Mouse (Mus musculus): Measurements from ENCODE around the gene Ptk7. TPM values are rescaled to one million over a fixed set of nuclear protein-coding genes. Genes with fewer than 3 reads are reported as not detected.

Gene Ptk7
- polyA plus RNA-seq, 1 experiment from 2014 or later, result 67.2 TPM

DNA sequence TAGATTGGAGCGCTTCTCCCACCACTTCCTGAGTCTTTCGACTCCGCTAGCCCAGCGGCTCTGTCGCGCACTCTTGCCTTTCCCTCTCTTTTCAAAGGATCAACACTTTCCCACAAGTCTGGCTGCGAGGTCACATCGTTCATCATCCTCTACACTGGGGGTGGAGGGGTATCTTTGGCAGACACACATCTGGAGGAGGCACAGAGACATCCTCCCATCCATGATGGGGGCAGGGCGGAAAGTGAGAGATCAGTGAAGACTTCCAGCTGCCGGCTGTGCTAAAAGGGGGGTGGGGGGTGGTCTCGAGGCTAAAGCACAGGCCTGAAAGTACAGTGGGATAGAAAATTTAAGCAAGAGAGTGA lies 72.7 kb downstream of the Ptk7 start:
- no peaks in the 10 kb centered on the region for H3K9me3 ChIP-seq
- peaks cover 11% of the 10 kb centered on the region for H3K36me3 ChIP-seq
- no peak for DNase-seq (ENCODE audit: low spot score)
- peak overlapping the region; percentile 98 for H3K27ac ChIP-seq
- H3K27me3 ChIP-seq (ENCODE audit: insufficient read depth, poor library complexity, severe bottlenecking), result 0 out of 2 replicates have a peak, but pooled peaks cover 8% of the 10 kb centered on the region
- peaks cover 52% of the 10 kb centered on the region for H3K4me1 ChIP-seq (replicated peaks)
- peak overlapping the region; percentile 100 for H3K4me3 ChIP-seq
- 0% methylated on average over 11 of the region's 11 CpGs for WGBS

- Histone ChIP-seq H3K27me3 (ENCODE audit: insufficient read depth, poor library complexity, severe bottlenecking) (0 out of 2 replicates have a peak, but pooled peaks cover 8% of the 10 kb centered on the region), H3K9me3 (no peaks in the 10 kb centered on the region), H3K4me1 (replicated peaks) (peaks cover 52% of the 10 kb centered on the region), H3K36me3 (peaks cover 17% of the 10 kb centered on the region), H3K4me3 (peak within 1 kb of the TSS; percentile 100), H3K27ac (peak within 1 kb of the TSS; percentile 98)
- WGBS, result under 1% methylated on average over 87 of the region's 87 CpGs
- DNase-seq (ENCODE audit: low spot score), result peak; percentile 97
Observed at GRCm38 (mm10) chr17:46555673-46556583, 73.4 kb downstream of the Ptk7 start, which contains the start of gene Srf. Gene Srf, minus strand, starts transcription at chr17:46556175.

DNA sequence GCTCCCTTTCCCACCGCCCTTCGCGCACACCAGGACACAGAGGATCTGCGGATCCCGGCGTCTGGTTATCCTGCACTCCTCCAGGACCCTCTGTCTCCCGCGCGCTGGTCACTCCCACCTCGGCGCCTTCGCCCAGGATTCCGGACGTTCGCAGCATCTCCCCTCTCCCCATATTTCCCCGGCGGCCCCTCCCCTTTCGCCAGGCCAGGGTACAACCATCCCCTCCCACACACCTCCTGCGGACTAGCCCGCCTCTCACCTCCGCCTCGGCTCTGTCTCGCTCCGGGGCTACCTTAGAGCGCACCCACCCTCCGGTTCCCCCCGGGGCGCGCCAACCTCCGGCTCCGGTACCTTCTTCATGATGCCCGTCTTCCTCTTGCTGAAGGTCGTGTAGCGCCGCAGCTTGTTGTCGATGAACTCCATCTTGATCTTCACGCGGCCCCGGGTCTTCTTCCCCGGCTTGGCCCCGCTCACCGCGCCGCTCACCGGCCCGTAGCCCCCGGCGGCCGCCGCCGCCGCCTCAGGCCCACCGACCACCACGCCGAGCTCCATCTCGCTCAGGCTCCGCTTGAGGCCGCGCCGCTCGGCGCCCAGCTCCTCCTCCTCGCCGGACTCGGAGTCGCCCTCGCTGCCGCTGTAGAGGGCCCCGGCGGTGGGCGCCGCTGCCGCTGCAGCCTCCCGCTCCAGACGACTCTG lies 74.2 kb downstream of the Ptk7 start:
- under 1% methylated on average over 75 of the region's 75 CpGs for WGBS

GRCm38 (mm10) chr17:46554646-46554976 lies 74.7 kb downstream of the Ptk7 start:
- DNase-seq (ENCODE audit: low spot score), result no peak
- H3K36me3 ChIP-seq, result peaks cover 30% of the 10 kb centered on the region
- H3K4me1 ChIP-seq (replicated peaks), result peaks cover 52% of the 10 kb centered on the region
- WGBS, result 1% methylated on average over 11 of the region's 11 CpGs
- H3K27me3 ChIP-seq (ENCODE audit: insufficient read depth, poor library complexity, severe bottlenecking), result 0 out of 2 replicates have a peak, but pooled peaks cover 8% of the 10 kb centered on the region
- H3K9me3 ChIP-seq, result no peaks in the 10 kb centered on the region
- H3K27ac ChIP-seq, result peak overlapping the region; percentile 98
- H3K4me3 ChIP-seq, result peak overlapping the region; percentile 100

More for the DNA sequence above, 74.2 kb downstream of the Ptk7 start:
- peaks cover 52% of the 10 kb centered on the region for H3K4me1 ChIP-seq (replicated peaks)
- no peaks in the 10 kb centered on the region for H3K9me3 ChIP-seq
- H3K36me3 ChIP-seq, result peaks cover 25% of the 10 kb centered on the region
- H3K27ac ChIP-seq, result peak overlapping the region; percentile 98
- peak; percentile 67 for DNase-seq (ENCODE audit: low spot score)
- peak overlapping the region; percentile 100 for H3K4me3 ChIP-seq
- H3K27me3 ChIP-seq (ENCODE audit: insufficient read depth, poor library complexity, severe bottlenecking), result 0 out of 2 replicates have a peak, but pooled peaks cover 8% of the 10 kb centered on the region

GRCm38 (mm10) chr17:46553926-46554325 lies 75.4 kb downstream of the Ptk7 start:
- no peak for DNase-seq (ENCODE audit: low spot score)
- Histone ChIP-seq H3K4me3 (peak overlapping the region; percentile 100), H3K4me1 (replicated peaks) (peaks cover 52% of the 10 kb centered on the region), H3K9me3 (no peaks in the 10 kb centered on the region), H3K27ac (peak overlapping the region; percentile 74; the same call in 1 of the 2 replicates), H3K36me3 (peaks cover 36% of the 10 kb centered on the region), H3K27me3 (ENCODE audit: insufficient read depth, poor library complexity, severe bottlenecking) (0 out of 2 replicates have a peak, but pooled peaks cover 8% of the 10 kb centered on the region)
- WGBS, result 78% methylated on average over 3 of the region's 3 CpGs

- peaks cover 57% of the 10 kb centered on the region for H3K4me1 ChIP-seq (replicated peaks)
- peaks cover 40% of the 10 kb centered on the region for H3K36me3 ChIP-seq
- peak overlapping the region; percentile 100 for H3K4me3 ChIP-seq
- WGBS, result 41% methylated on average over 11 of the region's 11 CpGs
- no peaks in the 10 kb centered on the region for H3K9me3 ChIP-seq
- H3K27ac ChIP-seq, result peak overlapping the region; percentile 74
- H3K27me3 ChIP-seq (ENCODE audit: insufficient read depth, poor library complexity, severe bottlenecking), result peaks cover 8% of the 10 kb centered on the region; the same call in 1 of the 2 replicates
- DNase-seq (ENCODE audit: low spot score), result no peak
Observed at GRCm38 (mm10) chr17:46553469-46553868, 75.8 kb downstream of the Ptk7 start.

DNA sequence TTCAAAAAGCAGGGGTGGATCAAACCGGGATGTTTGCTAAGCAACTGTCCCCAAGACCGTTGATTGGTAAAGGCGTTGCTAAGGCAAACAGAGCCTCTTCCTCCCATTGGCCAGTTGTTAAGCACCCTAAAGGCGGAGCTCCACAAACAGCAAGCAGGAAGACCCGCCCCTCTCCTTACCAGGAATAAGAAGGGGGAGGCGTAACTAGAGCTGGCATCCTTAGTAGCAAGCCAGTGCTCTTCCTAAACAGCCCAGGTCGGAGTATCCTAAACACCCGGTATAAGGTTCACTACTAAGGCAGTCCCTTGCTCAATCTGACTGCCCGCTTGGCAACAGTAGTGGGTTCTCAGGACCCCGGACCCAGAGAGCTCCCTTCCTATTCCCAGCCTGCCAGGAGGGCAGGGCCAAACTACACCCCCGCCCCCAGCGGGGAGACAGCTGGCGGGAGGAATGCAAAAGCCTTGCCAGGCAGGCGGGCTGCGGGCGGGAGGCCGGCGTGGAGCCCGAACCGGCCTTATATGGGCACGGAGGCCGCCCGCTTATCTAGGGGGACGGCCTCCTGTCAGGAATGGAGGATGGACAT lies 76.4 kb downstream of the Ptk7 start:
- Histone ChIP-seq H3K27me3 (ENCODE audit: insufficient read depth, poor library complexity, severe bottlenecking) (peaks cover 9% of the 10 kb centered on the region; the same call in 1 of the 2 replicates), H3K4me1 (replicated peaks) (peaks cover 62% of the 10 kb centered on the region), H3K36me3 (peaks cover 46% of the 10 kb centered on the region), H3K4me3 (peak overlapping the region; percentile 100), H3K9me3 (no peaks in the 10 kb centered on the region), H3K27ac (peak overlapping the region; percentile 74)
- peak; percentile 87 for DNase-seq (ENCODE audit: low spot score)
- 1% methylated on average over 24 of the region's 24 CpGs for WGBS

GRCm38 (mm10) chr17:46552151-46552550 lies 77.2 kb downstream of the Ptk7 start:
- DNase-seq (ENCODE audit: low spot score), result no peak
- no peak overlapping the region for H3K4me3 ChIP-seq
- H3K27ac ChIP-seq, result peak overlapping the region; percentile 20
- peaks cover 17% of the 10 kb centered on the region for H3K27me3 ChIP-seq (ENCODE audit: insufficient read depth, poor library complexity, severe bottlenecking)
- no peaks in the 10 kb centered on the region for H3K9me3 ChIP-seq
- peaks cover 64% of the 10 kb centered on the region for H3K4me1 ChIP-seq (replicated peaks)
- H3K36me3 ChIP-seq, result peaks cover 51% of the 10 kb centered on the region
- WGBS, result 86% methylated on average over 7 of the region's 7 CpGs

DNA sequence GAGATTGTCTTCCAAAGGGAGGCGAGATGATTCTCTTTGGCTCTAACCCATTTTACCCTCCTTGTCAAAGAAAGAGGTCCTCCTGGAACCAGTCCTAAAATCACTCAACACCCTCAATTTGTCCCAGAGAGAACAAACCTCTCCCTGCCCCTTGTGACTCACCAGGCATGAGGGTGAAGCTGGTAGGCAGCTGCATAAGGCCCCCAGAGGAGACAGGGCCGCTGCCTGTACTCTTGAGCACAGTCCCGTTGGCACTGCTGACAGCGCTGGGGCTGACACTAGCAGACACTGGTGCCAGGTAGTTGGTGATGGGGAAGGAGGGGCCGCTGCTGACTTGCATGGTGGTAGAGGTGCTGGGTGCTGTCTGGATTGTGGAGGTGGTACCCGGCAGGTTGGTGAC lies 77.9 kb downstream of the Ptk7 start:
- no peak overlapping the region for H3K27ac ChIP-seq
- peaks cover 51% of the 10 kb centered on the region for H3K36me3 ChIP-seq
- H3K4me3 ChIP-seq, result no peak overlapping the region
- DNase-seq (ENCODE audit: low spot score), result no peak
- peaks cover 24% of the 10 kb centered on the region for H3K27me3 ChIP-seq (ENCODE audit: insufficient read depth, poor library complexity, severe bottlenecking)
- H3K9me3 ChIP-seq, result no peaks in the 10 kb centered on the region
- WGBS, result 92% methylated on average over 6 of the region's 6 CpGs
- peaks cover 64% of the 10 kb centered on the region for H3K4me1 ChIP-seq (replicated peaks)

DNA sequence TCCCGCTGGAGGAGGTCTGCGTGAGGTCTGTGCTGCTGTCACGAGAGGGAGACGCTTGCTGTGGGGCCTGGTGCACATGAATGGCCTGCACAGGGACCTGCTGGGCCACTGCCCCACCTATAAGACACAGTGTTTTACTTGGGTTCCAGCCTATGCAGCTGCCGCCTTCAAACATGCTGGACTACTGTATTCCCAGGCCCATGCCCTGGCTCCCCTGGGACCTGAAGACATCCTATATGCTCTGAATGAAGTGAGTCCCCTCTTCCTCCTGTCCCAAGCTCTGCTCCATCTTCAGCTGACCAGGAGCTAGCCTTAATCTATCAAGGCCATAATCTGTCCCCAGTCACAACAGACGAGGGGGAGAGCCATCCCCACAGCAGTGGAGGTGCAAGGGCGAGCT lies 78.4 kb downstream of the Ptk7 start:
- H3K9me3 ChIP-seq, result no peaks in the 10 kb centered on the region
- H3K36me3 ChIP-seq, result peaks cover 51% of the 10 kb centered on the region
- DNase-seq (ENCODE audit: low spot score), result no peak
- WGBS, result 85% methylated on average over 7 of the region's 7 CpGs
- no peak overlapping the region for H3K4me3 ChIP-seq
- H3K27me3 ChIP-seq (ENCODE audit: insufficient read depth, poor library complexity, severe bottlenecking), result peaks cover 29% of the 10 kb centered on the region
- H3K4me1 ChIP-seq (replicated peaks), result peaks cover 68% of the 10 kb centered on the region
- no peak overlapping the region for H3K27ac ChIP-seq

- peaks cover 42% of the 10 kb centered on the region for H3K27me3 ChIP-seq (ENCODE audit: insufficient read depth, poor library complexity, severe bottlenecking)
- H3K36me3 ChIP-seq, result peaks cover 51% of the 10 kb centered on the region
- no peak overlapping the region for H3K4me3 ChIP-seq
- WGBS, result 90% methylated on average over 9 of the region's 9 CpGs
- peaks cover 61% of the 10 kb centered on the region for H3K4me1 ChIP-seq (replicated peaks)
- no peak overlapping the region for H3K27ac ChIP-seq
- H3K9me3 ChIP-seq, result no peaks in the 10 kb centered on the region
- DNase-seq (ENCODE audit: low spot score), result no peak
Observed at GRCm38 (mm10) chr17:46549642-46550041, 79.7 kb downstream of the Ptk7 start.

DNA sequence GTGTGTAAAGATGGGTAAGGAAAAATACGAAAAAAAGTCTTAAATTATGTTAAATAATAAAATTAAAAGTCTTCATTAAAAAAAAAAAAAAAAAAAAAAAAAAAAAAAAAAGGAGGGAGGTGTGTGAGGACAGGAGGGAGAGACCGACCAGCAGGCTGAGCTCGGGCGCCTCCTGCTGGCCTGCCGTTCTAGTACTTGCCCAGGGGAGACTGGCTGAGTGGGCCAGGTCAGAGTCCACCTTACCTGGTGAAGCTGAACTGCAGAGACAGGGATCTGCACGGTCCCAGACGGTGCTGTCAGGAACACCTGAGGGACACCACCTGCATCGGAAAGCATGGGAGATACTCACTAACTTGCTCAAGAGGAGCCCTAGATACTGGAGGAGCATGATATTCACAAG lies 80.1 kb downstream of the Ptk7 start:
- WGBS, result 24% methylated on average over 8 of the region's 8 CpGs
- peaks cover 57% of the 10 kb centered on the region for H3K4me1 ChIP-seq (replicated peaks)

More for the DNA sequence above, 80.1 kb downstream of the Ptk7 start:
- Histone ChIP-seq H3K36me3 (peaks cover 51% of the 10 kb centered on the region), H3K9me3 (no peaks in the 10 kb centered on the region), H3K27ac (no peak overlapping the region), H3K4me3 (no peak overlapping the region), H3K27me3 (ENCODE audit: insufficient read depth, poor library complexity, severe bottlenecking) (peaks cover 46% of the 10 kb centered on the region)
- peak; percentile 65 for DNase-seq (ENCODE audit: low spot score)
